Mouse (Mus musculus) MEL (cell line): ENCODE results near the gene Fndc9. TPM values are rescaled to one million over a fixed set of nuclear protein-coding genes. Genes with fewer than 3 reads are reported as not detected.

Experiments used
- DNase-seq: peaks from one replicate; pipeline ENCODE4 v3.0.0; 2011; ENCODE audit warnings: low read depth, low spot score
- H3K27ac ChIP-seq: 2 replicates; pipeline ENCODE4 v1.5.1; 2012; ENCODE audit warnings: low read depth, mild to moderate bottlenecking, control low read depth, low read length, moderate library complexity; ENCODE audit not compliant: control insufficient read depth
- H3K27me3 ChIP-seq, 2 experiments: fragments of 150-350 bp in 1 of 2; sonication (generic) in 1 of 2; 2 replicates each; pipeline ENCODE4 v1.6.1; 2012; ENCODE audit warnings: low read length in 2 of 2, mild to moderate bottlenecking in 2 of 2, improper control_type of control experiment in 1 of 2, moderate library complexity in 1 of 2; ENCODE audit not compliant: insufficient read depth in 2 of 2, control insufficient read depth in 1 of 2
- H3K36me3 ChIP-seq, 2 experiments: 2 replicates each; pipeline ENCODE4 v1.6.1; 2012 to 2014; ENCODE audit warnings: low read length in 2 of 2, improper control_type of control experiment in 1 of 2, inconsistent platforms in 1 of 2, mild to moderate bottlenecking in 1 of 2; ENCODE audit not compliant: insufficient read depth in 2 of 2, control insufficient read depth in 1 of 2
- H3K4me1 ChIP-seq, 2 experiments: fragments of 150-350 bp in 1 of 2; sonication (generic) in 1 of 2; 2 replicates each; pipeline ENCODE4 v1.6.1; 2012; ENCODE audit warnings: low read length in 2 of 2, improper control_type of control experiment in 1 of 2, mild to moderate bottlenecking in 1 of 2; ENCODE audit not compliant: insufficient read depth in 2 of 2, control insufficient read depth in 1 of 2
- H3K4me3 ChIP-seq, 2 experiments: fragments of 150-350 bp in 1 of 2; sonication (generic) in 1 of 2; 2 replicates each; pipeline ENCODE4 v1.5.1; 2012; ENCODE audit warnings: low read depth in 2 of 2, low read length in 2 of 2, mild to moderate bottlenecking in 2 of 2, moderate library complexity in 2 of 2, control low read depth in 1 of 2, improper control_type of control experiment in 1 of 2; ENCODE audit not compliant: control insufficient read depth in 1 of 2, insufficient read depth in 1 of 2
- H3K79me2 ChIP-seq: 2 replicates; pipeline ENCODE4 v1.6.1; 2012; ENCODE audit warnings: mild to moderate bottlenecking, low read length, moderate library complexity; ENCODE audit not compliant: control insufficient read depth, poor library complexity, insufficient read depth
- H3K9ac ChIP-seq: 2 replicates; pipeline ENCODE4 v1.6.1; 2012; ENCODE audit warnings: low read depth, mild to moderate bottlenecking, control low read depth, low read length, moderate library complexity; ENCODE audit not compliant: control insufficient read depth, poor library complexity, severe bottlenecking
- H3K9me3 ChIP-seq: fragments of 150-350 bp; sonication (generic); replicated peaks from 2 replicates; pipeline ENCODE4 v1.6.1; 2012; ENCODE audit warnings: mild to moderate bottlenecking, low read length, improper control_type of control experiment, moderate library complexity; ENCODE audit not compliant: insufficient read depth
- BHLHE40 ChIP-seq: IDR thresholded peaks from 2 replicates; pipeline ENCODE4 v1.6.1; 2012; ENCODE audit warnings: low read depth, mild to moderate bottlenecking, inconsistent platforms, low read length, improper control_type of control experiment, borderline replicate concordance
- CHD1 ChIP-seq: IDR thresholded peaks from 2 replicates; pipeline ENCODE4 v1.6.1; 2012; ENCODE audit warnings: low read depth, mild to moderate bottlenecking, inconsistent platforms, low read length, improper control_type of control experiment
- CHD2 ChIP-seq: IDR thresholded peaks from 2 replicates; pipeline ENCODE4 v1.6.1; 2011; ENCODE audit warnings: low read length, improper control_type of control experiment
- CTCF ChIP-seq, 3 experiments: IDR thresholded peaks in 2 of 3; conservative IDR thresholded peaks in 1 of 3; 2 replicates each; pipeline ENCODE4 v1.5.1; 2011 to 2012; ENCODE audit warnings: low read length in 3 of 3, low read depth in 2 of 3, mild to moderate bottlenecking in 2 of 3, improper control_type of control experiment in 1 of 3, inconsistent platforms in 1 of 3, mixed read lengths in 1 of 3, moderate library complexity in 1 of 3; ENCODE audit not compliant: control insufficient read depth in 1 of 3, insufficient read depth in 1 of 3, poor library complexity in 1 of 3, severe bottlenecking in 1 of 3
- E2F4 ChIP-seq: IDR thresholded peaks from 2 replicates; pipeline ENCODE4 v1.6.1; 2011; ENCODE audit warnings: low read depth, low read length, improper control_type of control experiment, borderline replicate concordance
- ELF1 ChIP-seq: IDR thresholded peaks from 2 replicates; pipeline ENCODE4 v1.6.1; 2014; ENCODE audit warnings: low read depth, mild to moderate bottlenecking, inconsistent platforms, low read length, improper control_type of control experiment, moderate library complexity
- EP300 ChIP-seq, 2 experiments: IDR thresholded peaks; 2 replicates each; pipeline ENCODE4 v1.6.1; 2011; ENCODE audit warnings: improper control_type of control experiment in 2 of 2, low read length in 2 of 2, low read depth in 1 of 2, mild to moderate bottlenecking in 1 of 2
- ETS1 ChIP-seq: IDR thresholded peaks from 2 replicates; pipeline ENCODE4 v1.6.1; 2012; ENCODE audit warnings: low read depth, mild to moderate bottlenecking, inconsistent platforms, low read length, improper control_type of control experiment, moderate library complexity
- GABPA ChIP-seq: IDR thresholded peaks from 2 replicates; pipeline ENCODE4 v1.6.1; 2012; ENCODE audit warnings: low read depth, mild to moderate bottlenecking, inconsistent platforms, low read length, improper control_type of control experiment, moderate library complexity
- JUND ChIP-seq: IDR thresholded peaks from 2 replicates; pipeline ENCODE4 v1.6.1; 2011; ENCODE audit warnings: low read depth, mild to moderate bottlenecking, improper control_type of control experiment, low read length
- KAT2A ChIP-seq: conservative IDR thresholded peaks from 2 replicates; pipeline ENCODE4 v1.6.1; 2012; ENCODE audit warnings: low read depth, low read length, improper control_type of control experiment, inconsistent platforms
- MAFK ChIP-seq: IDR thresholded peaks from 2 replicates; pipeline ENCODE4 v1.6.1; 2011; ENCODE audit warnings: low read depth, mild to moderate bottlenecking, low read length, improper control_type of control experiment, borderline replicate concordance
- MAX ChIP-seq: IDR thresholded peaks from 2 replicates; pipeline ENCODE4 v1.6.1; 2011; ENCODE audit warnings: low read length, improper control_type of control experiment
- MAZ ChIP-seq: IDR thresholded peaks from 2 replicates; pipeline ENCODE4 v1.6.1; 2012; ENCODE audit warnings: low read depth, mild to moderate bottlenecking, inconsistent platforms, low read length, improper control_type of control experiment
- MEF2A ChIP-seq: IDR thresholded peaks from 2 replicates; pipeline ENCODE4 v1.6.1; 2014; ENCODE audit warnings: low read depth, mild to moderate bottlenecking, inconsistent platforms, low read length, improper control_type of control experiment; ENCODE audit not compliant: poor library complexity, insufficient replicate concordance, severe bottlenecking; ENCODE audit errors: extremely low read depth
- MYB ChIP-seq: IDR thresholded peaks from 2 replicates; pipeline ENCODE4 v1.6.1; 2011; ENCODE audit warnings: mild to moderate bottlenecking, low read depth, low read length, improper control_type of control experiment
- NRF1 ChIP-seq: IDR thresholded peaks from 2 replicates; pipeline ENCODE4 v1.6.1; 2014; ENCODE audit warnings: low read depth, mild to moderate bottlenecking, inconsistent platforms, low read length, improper control_type of control experiment, moderate library complexity; ENCODE audit not compliant: poor library complexity, insufficient read depth, severe bottlenecking
- POLR2A ChIP-seq, 2 experiments: IDR thresholded peaks; 2 replicates each; pipeline ENCODE4 v1.6.1; 2011 to 2012; ENCODE audit warnings: low read length in 2 of 2, mild to moderate bottlenecking in 2 of 2, control low read depth in 1 of 2, improper control_type of control experiment in 1 of 2, low read depth in 1 of 2, moderate library complexity in 1 of 2; ENCODE audit not compliant: control insufficient read depth in 1 of 2, insufficient read depth in 1 of 2, poor library complexity in 1 of 2
- POLR2AphosphoS5 ChIP-seq: IDR thresholded peaks from 2 replicates; pipeline ENCODE4 v1.6.1; 2012; ENCODE audit warnings: low read depth, borderline replicate concordance, mild to moderate bottlenecking, inconsistent platforms, low read length, moderate library complexity, mixed read lengths
- RAD21 ChIP-seq: IDR thresholded peaks from 2 replicates; pipeline ENCODE4 v1.6.1; 2011; ENCODE audit warnings: mild to moderate bottlenecking, low read depth, low read length, improper control_type of control experiment
- RCOR1 ChIP-seq: IDR thresholded peaks from 2 replicates; pipeline ENCODE4 v1.6.1; 2012; ENCODE audit warnings: low read depth, mild to moderate bottlenecking, inconsistent platforms, low read length, improper control_type of control experiment
- SIN3A ChIP-seq: IDR thresholded peaks from 2 replicates; pipeline ENCODE4 v1.6.1; 2012; ENCODE audit warnings: low read length, improper control_type of control experiment, inconsistent platforms
- SMC3 ChIP-seq: IDR thresholded peaks from 2 replicates; pipeline ENCODE4 v1.6.1; 2011; ENCODE audit warnings: low read depth, low read length, improper control_type of control experiment
- TBP ChIP-seq: IDR thresholded peaks from 2 replicates; pipeline ENCODE4 v1.8.0; 2011; ENCODE audit warnings: low read depth, low read length, improper control_type of control experiment
- USF2 ChIP-seq, 2 experiments: IDR thresholded peaks; 2 replicates each; pipeline ENCODE4 v1.6.1; 2011 to 2012; ENCODE audit warnings: improper control_type of control experiment in 2 of 2, low read length in 2 of 2, borderline replicate concordance in 1 of 2, inconsistent platforms in 1 of 2, low read depth in 1 of 2, mild to moderate bottlenecking in 1 of 2; ENCODE audit not compliant: insufficient read depth in 1 of 2
- ZC3H11A ChIP-seq: IDR thresholded peaks from 2 replicates; pipeline ENCODE4 v1.6.1; 2012; ENCODE audit warnings: low read depth, mild to moderate bottlenecking, inconsistent platforms, low read length, improper control_type of control experiment
- ZNF384 ChIP-seq: IDR thresholded peaks from 2 replicates; pipeline ENCODE4 v1.6.1; 2012; ENCODE audit warnings: low read depth, mild to moderate bottlenecking, inconsistent platforms, low read length, improper control_type of control experiment
- polyA plus RNA-seq, 2 experiments: library from polyadenylated mRNA; stranded (reverse) in 1 of 2; unstranded in 1 of 2; fragments of >175 nt in 1 of 2; fragments of >200 nt in 1 of 2; gene quantifications; 2 replicates each; pipeline versions ENCODE4 v1.2.1 to v1.2.4; 2012; ENCODE audit warnings: low replicate concordance in 2 of 2, low read depth in 1 of 2; ENCODE audit not compliant: insufficient read length in 2 of 2, insufficient read depth in 1 of 2, missing spikeins in 1 of 2
- total RNA-seq: library from RNA; depleted of rRNA; stranded (reverse); fragments of 300-350 nt; gene quantifications from 2 replicates; pipeline ENCODE4 v1.2.3, GENCODE M21; 2012

The Fndc9 gene
- total and polyA plus RNA-seq, 3 experiments, result 0.08 to 0.35 TPM; not detected in 1

- H3K4me3 ChIP-seq, result no peak overlapping the region
- peaks cover 0 to 6% of the 10 kb centered on the region in 2 experiments; a peak in 2 of 4 replicates for H3K36me3 ChIP-seq
- H3K79me2 ChIP-seq, result no peaks in the 10 kb centered on the region
- no peaks in the 10 kb centered on the region for H3K27me3 ChIP-seq
- H3K4me1 ChIP-seq, result no peaks in the 10 kb centered on the region
- DNase-seq, result peak; percentile 80
- TF ChIP-seq RAD21 (peak; percentile 69), TBP (no peak), CTCF (IDR thresholded peaks at IDR 0.05 in 2 of 3, conservative IDR thresholded peaks at IDR 0.05 in 1 of 3; ENCODE audit: control insufficient read depth in 1 of 3, insufficient read depth in 1 of 3, low read depth in 2 of 3, low read length in 3 of 3, poor library complexity in 1 of 3, severe bottlenecking in 1 of 3) (peak; percentile 96 to 98 (median 98)), ELF1 (no peak), MAZ (no peak), SMC3 (peak; percentile 71), BHLHE40 (0 out of 2 replicates have a peak, but pooled peaks have one; percentile 23), E2F4 (no peak), MYB (no peak), POLR2AphosphoS5 (no peak), MEF2A (no peak), RCOR1 (no peak), SIN3A (0 out of 2 replicates have a peak, but pooled peaks have one; percentile 24), ZC3H11A (peak; percentile 51; the same call in 1 of the 2 replicates)
- TF ChIP-seq, all 39 proteins: peak for 6
- Histone ChIP-seq H3K27ac (no peak overlapping the region), H3K9me3 (no peaks in the 10 kb centered on the region), H3K9ac (no peak overlapping the region)
These were observed 16.7 kb downstream of the Fndc9 start for GRCm38 (mm10) chr11:46251994-46252393.

- TF ChIP-seq KAT2A (no peak), POLR2A (IDR thresholded peaks at IDR 0.05; ENCODE audit: control insufficient read depth in 1 of 2, insufficient read depth in 1 of 2, low read depth in 1 of 2, low read length in 2 of 2, poor library complexity in 1 of 2) (no peak), SMC3 (no peak), RAD21 (no peak), E2F4 (no peak), ZNF384 (no peak; the same call in 1 of the 2 replicates), ETS1 (no peak), EP300 (IDR thresholded peaks at IDR 0.05; ENCODE audit: low read depth in 1 of 2, low read length in 2 of 2) (no peak), CHD1 (no peak), MAX (no peak), CTCF (IDR thresholded peaks at IDR 0.05 in 2 of 3, conservative IDR thresholded peaks at IDR 0.05 in 1 of 3; ENCODE audit: control insufficient read depth in 1 of 3, insufficient read depth in 1 of 3, low read depth in 2 of 3, low read length in 3 of 3, poor library complexity in 1 of 3, severe bottlenecking in 1 of 3) (no peak), NRF1 (no peak), CHD2 (no peak), MAFK (no peak), JUND (no peak), GABPA (no peak), USF2 (IDR thresholded peaks at IDR 0.05; ENCODE audit: borderline replicate concordance in 1 of 2, insufficient read depth in 1 of 2, low read depth in 1 of 2, low read length in 2 of 2) (no peak), ELF1 (no peak)
- no peak for DNase-seq
- peaks cover 0 to 8% of the 10 kb centered on the region in 2 experiments; a peak in 2 of 4 replicates for H3K36me3 ChIP-seq
- H3K9me3 ChIP-seq, result no peaks in the 10 kb centered on the region
- H3K4me1 ChIP-seq, result no peaks in the 10 kb centered on the region
- no peaks in the 10 kb centered on the region for H3K79me2 ChIP-seq
- H3K27me3 ChIP-seq, result no peaks in the 10 kb centered on the region
- H3K9ac ChIP-seq, result no peak overlapping the region
- H3K4me3 ChIP-seq, result no peak overlapping the region
- no peak overlapping the region for H3K27ac ChIP-seq
These were observed 20.0 kb downstream of the Fndc9 start for GRCm38 (mm10) chr11:46255291-46255690.
